Mouse (Mus musculus): ENCODE results near the gene Olfr968.

The Olfr968 gene

DNA sequence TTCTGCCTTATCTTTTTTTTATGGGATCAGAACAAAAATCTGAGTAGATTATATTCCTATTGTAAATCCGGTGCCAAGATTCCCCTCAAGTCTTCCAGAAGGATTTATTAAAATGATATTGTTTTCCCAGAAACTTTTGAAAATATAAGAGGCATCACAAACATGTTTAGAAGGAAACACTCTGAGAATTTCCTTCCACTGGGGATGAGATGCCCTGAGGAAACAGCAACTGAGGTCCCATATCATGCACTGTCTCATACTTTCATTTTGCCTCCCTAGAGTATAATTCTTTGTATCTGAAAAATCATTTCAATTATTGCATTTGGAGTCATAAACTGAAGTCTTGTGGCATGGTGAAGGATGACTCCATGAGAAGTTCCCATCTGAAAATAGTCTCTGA lies at the start of gene Olfr968:
Gene Olfr968 (minus strand): TSS at position 101 of the 400 bp plus-strand sequence.
- DNase-seq (ENCODE audit: low spot score), result no peak

- DNase-seq (ENCODE audit: low spot score), result no peak
These were observed 25.5 kb upstream of the Olfr968 start, which contains the start of gene Olfr970 for GRCm38 (mm10) chr9:39808560-39808959. Gene Olfr970 (plus strand): TSS chr9:39808860.

DNA sequence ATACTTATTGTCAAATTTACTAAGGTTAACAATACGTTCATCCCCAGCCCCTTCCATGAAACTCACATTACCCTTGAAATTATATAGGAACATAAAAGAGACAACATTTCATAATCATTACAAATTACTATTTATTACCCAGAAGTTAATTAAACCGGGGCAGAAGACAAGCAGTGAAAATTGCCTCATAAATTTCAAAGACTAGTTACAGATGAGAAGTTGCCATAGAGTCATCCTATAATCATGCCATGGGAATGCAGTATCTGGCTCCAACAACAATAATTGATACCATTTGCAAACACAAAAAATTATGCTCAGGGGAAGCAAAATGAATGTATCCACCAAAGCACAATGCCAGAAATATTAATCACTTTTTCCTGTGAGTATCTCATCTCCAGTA lies 7.5 kb upstream of the Olfr968 start, which contains the start of gene Olfr969:
Gene Olfr969 (plus strand): TSS at position 388 of the 400 bp plus-strand sequence.
- DNase-seq (ENCODE audit: low spot score), result no peak

DNA sequence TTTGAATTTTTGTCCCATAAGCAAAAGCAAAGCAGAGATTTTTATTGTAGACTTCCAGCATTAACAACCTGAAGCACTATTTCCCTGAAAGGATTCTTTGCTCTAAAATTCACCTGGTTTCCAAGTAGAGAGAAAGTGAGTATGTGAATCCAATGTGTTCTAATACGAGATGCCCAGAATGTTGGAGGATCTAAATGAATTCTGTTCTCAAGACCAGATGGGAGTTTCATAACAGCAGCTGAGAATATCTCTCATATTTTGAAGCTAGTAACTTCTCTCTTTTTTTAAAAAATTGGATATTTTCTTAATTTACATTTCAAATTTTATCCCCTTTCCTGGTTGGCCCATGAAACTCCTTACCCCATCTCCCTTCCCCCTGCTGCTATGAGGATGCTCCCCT lies 36.6 kb downstream of the Olfr968 start:
- no peak for DNase-seq (ENCODE audit: low spot score)

- no peak for DNase-seq (ENCODE audit: low spot score)
These were observed 37.1 kb downstream of the Olfr968 start, which contains the start of gene Olfr967 for GRCm38 (mm10) chr9:39745949-39746348. Gene Olfr967 (plus strand): TSS chr9:39746249.

- no peak for DNase-seq (ENCODE audit: low spot score)
These were observed 42.3 kb downstream of the Olfr968 start for GRCm38 (mm10) chr9:39740741-39741140.

GRCm38 (mm10) chr9:39730678-39731077 lies 52.4 kb downstream of the Olfr968 start, which contains the start of gene Olfr150:
Gene Olfr150 (plus strand): TSS chr9:39730978.
- DNase-seq (ENCODE audit: low spot score), result no peak

All from testis, postnatal 14 days (tissue).